Mouse (Mus musculus): ENCODE measurements at regions not wholly inside any gene's neighbourhood (a gene's known extent, or its start where the extent isn't known, plus 50 kb on each side); places are given as distances from the start of the nearest gene placed in this dataset.

GRCm38 (mm10) chr9:30766171-30766570 is 156.1 kb downstream of the Adamts15 start:
- no peaks in the 10 kb centered on the region for H3K9me3 ChIP-seq (ENCODE audit: control insufficient read depth, low read length)
- H3K4me2 ChIP-seq (replicated peaks; ENCODE audit: low read depth, low read length, severe bottlenecking): no peak overlapping the region
- 83% methylated on average over 3 of the region's 3 CpGs for WGBS
- ATAC-seq (ENCODE audit: low FRiP score, low read depth) (no peak), DNase-seq (ENCODE audit: low spot score) (no peak)
- no peak overlapping the region for H3K4me3 ChIP-seq (replicated peaks; ENCODE audit: low read length)
- H3K36me3 ChIP-seq (ENCODE audit: control insufficient read depth, insufficient read depth, low read length): no peaks in the 10 kb centered on the region
- TF ChIP-seq POLR2A (IDR thresholded peaks at IDR 0.05; ENCODE audit: borderline replicate concordance, extremely low read depth, insufficient read depth, insufficient read length): no peak
- H3K27me3 ChIP-seq (ENCODE audit: control insufficient read depth, insufficient read depth, low read length): no peaks in the 10 kb centered on the region
- no peak overlapping the region for H3K9ac ChIP-seq (ENCODE audit: low read depth, low read length, severe bottlenecking)
- peaks cover 26% of the 10 kb centered on the region for H3K4me1 ChIP-seq (ENCODE audit: control insufficient read depth, insufficient read depth, low read length)
- H3K27ac ChIP-seq (replicated peaks; ENCODE audit: low read depth, low read length): no peak overlapping the region

- 51% methylated on average over 7 of the region's 7 CpGs for WGBS
- no peak overlapping the region for H3K4me3 ChIP-seq (replicated peaks; ENCODE audit: low read length)
These were observed 157.2 kb downstream of the Adamts15 start for GRCm38 (mm10) chr9:30765017-30765569.

GRCm38 (mm10) chr9:30762913-30763312 is 159.3 kb downstream of the Adamts15 start:
- WGBS: 58% methylated on average over 1 of the region's 1 CpGs

More at GRCm38 (mm10) chr9:30765017-30765569, 157.2 kb downstream of the Adamts15 start:
- Histone ChIP-seq H3K27ac (replicated peaks; ENCODE audit: low read depth, low read length) (no peak overlapping the region), H3K4me2 (replicated peaks; ENCODE audit: low read depth, low read length, severe bottlenecking) (no peak overlapping the region), H3K27me3 (ENCODE audit: control insufficient read depth, insufficient read depth, low read length) (no peaks in the 10 kb centered on the region), H3K9ac (ENCODE audit: low read depth, low read length, severe bottlenecking) (no peak overlapping the region), H3K4me1 (ENCODE audit: control insufficient read depth, insufficient read depth, low read length) (peaks cover 18% of the 10 kb centered on the region), H3K36me3 (ENCODE audit: control insufficient read depth, insufficient read depth, low read length) (no peaks in the 10 kb centered on the region), H3K9me3 (ENCODE audit: control insufficient read depth, low read length) (no peaks in the 10 kb centered on the region)
- DNase-seq (ENCODE audit: low spot score): no peak
- ATAC-seq (ENCODE audit: low FRiP score, low read depth): no peak
- no peak for TF ChIP-seq POLR2A (IDR thresholded peaks at IDR 0.05; ENCODE audit: borderline replicate concordance, extremely low read depth, insufficient read depth, insufficient read length)

DNA sequence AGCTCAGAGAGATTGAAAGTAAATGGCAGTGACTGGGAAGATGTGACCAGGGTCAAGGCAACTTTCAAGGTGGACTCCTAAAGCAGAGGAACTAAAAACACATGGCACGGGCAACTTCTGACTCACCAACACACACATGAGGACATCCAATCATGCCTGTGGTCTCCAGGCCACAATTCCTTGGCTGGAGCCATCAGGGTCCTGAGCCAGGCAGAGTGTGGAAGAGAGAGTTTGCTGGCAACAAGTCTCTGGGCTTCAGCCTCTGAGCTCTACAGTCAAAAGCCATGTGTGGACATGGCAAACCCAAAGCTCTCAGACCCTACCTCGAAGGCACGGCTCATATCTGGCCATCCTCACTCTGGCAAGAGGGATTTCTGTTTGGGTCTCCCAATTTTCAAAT is 164.1 kb downstream of the Adamts15 start:
- WGBS: 86% methylated on average over 3 of the region's 3 CpGs
- H3K4me2 ChIP-seq (replicated peaks; ENCODE audit: low read depth, low read length, severe bottlenecking): no peak overlapping the region
- H3K4me1 ChIP-seq (ENCODE audit: control insufficient read depth, insufficient read depth, low read length): 0 out of 2 replicates have a peak, but pooled peaks cover 3% of the 10 kb centered on the region
- DNase-seq (ENCODE audit: low spot score) (no peak), ATAC-seq (ENCODE audit: low FRiP score, low read depth) (no peak)
- H3K27me3 ChIP-seq (ENCODE audit: control insufficient read depth, insufficient read depth, low read length): no peaks in the 10 kb centered on the region
- H3K9me3 ChIP-seq (ENCODE audit: control insufficient read depth, low read length): no peaks in the 10 kb centered on the region
- no peak overlapping the region for H3K4me3 ChIP-seq (replicated peaks; ENCODE audit: low read length)
- H3K36me3 ChIP-seq (ENCODE audit: control insufficient read depth, insufficient read depth, low read length): no peaks in the 10 kb centered on the region
- no peak overlapping the region for H3K9ac ChIP-seq (ENCODE audit: low read depth, low read length, severe bottlenecking)
- H3K27ac ChIP-seq (replicated peaks; ENCODE audit: low read depth, low read length): no peak overlapping the region
- TF ChIP-seq POLR2A (IDR thresholded peaks at IDR 0.05; ENCODE audit: borderline replicate concordance, extremely low read depth, insufficient read depth, insufficient read length): no peak

More at GRCm38 (mm10) chr9:30762913-30763312, 159.3 kb downstream of the Adamts15 start:
- ATAC-seq (ENCODE audit: low FRiP score, low read depth): no peak
- TF ChIP-seq POLR2A (IDR thresholded peaks at IDR 0.05; ENCODE audit: borderline replicate concordance, extremely low read depth, insufficient read depth, insufficient read length): no peak
- Histone ChIP-seq H3K9me3 (ENCODE audit: control insufficient read depth, low read length) (no peaks in the 10 kb centered on the region), H3K4me1 (ENCODE audit: control insufficient read depth, insufficient read depth, low read length) (0 out of 2 replicates have a peak, but pooled peaks cover 3% of the 10 kb centered on the region), H3K4me2 (replicated peaks; ENCODE audit: low read depth, low read length, severe bottlenecking) (no peak overlapping the region), H3K27me3 (ENCODE audit: control insufficient read depth, insufficient read depth, low read length) (no peaks in the 10 kb centered on the region), H3K36me3 (ENCODE audit: control insufficient read depth, insufficient read depth, low read length) (no peaks in the 10 kb centered on the region), H3K9ac (ENCODE audit: low read depth, low read length, severe bottlenecking) (no peak overlapping the region), H3K4me3 (replicated peaks; ENCODE audit: low read length) (no peak overlapping the region), H3K27ac (replicated peaks; ENCODE audit: low read depth, low read length) (no peak overlapping the region)
- no peak for DNase-seq (ENCODE audit: low spot score)

DNA sequence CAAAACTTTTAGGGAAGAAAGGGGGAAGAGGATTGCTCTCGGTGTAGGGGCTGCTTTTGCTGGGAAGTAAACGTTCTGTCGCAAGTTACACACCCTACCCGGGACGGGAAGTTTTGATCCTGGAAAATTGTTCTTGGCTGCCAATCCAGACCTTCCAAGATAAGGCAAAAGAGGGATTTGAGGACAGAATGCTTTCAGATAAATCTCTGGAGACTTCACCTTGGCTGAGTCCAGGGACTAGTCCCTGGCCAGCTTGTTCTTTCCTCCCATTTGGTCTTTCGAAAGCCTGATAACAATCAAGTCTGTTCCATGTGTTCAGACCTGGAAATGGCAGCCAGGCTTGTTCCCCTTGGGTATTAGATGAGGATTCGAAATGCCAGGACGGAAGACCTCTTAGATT is 164.8 kb downstream of the Adamts15 start:
- H3K9ac ChIP-seq (ENCODE audit: low read depth, low read length, severe bottlenecking): no peak overlapping the region
- no peaks in the 10 kb centered on the region for H3K9me3 ChIP-seq (ENCODE audit: control insufficient read depth, low read length)
- H3K4me1 ChIP-seq (ENCODE audit: control insufficient read depth, insufficient read depth, low read length): peaks cover 1% of the 10 kb centered on the region; the same call in 1 of the 2 replicates
- 89% methylated on average over 8 of the region's 8 CpGs for WGBS
- no peak overlapping the region for H3K27ac ChIP-seq (replicated peaks; ENCODE audit: low read depth, low read length)
- no peak overlapping the region for H3K4me2 ChIP-seq (replicated peaks; ENCODE audit: low read depth, low read length, severe bottlenecking)
- H3K4me3 ChIP-seq (replicated peaks; ENCODE audit: low read length): no peak overlapping the region
- no peaks in the 10 kb centered on the region for H3K36me3 ChIP-seq (ENCODE audit: control insufficient read depth, insufficient read depth, low read length)
- ATAC-seq (ENCODE audit: low FRiP score, low read depth) (no peak), DNase-seq (ENCODE audit: low spot score) (no peak)
- no peaks in the 10 kb centered on the region for H3K27me3 ChIP-seq (ENCODE audit: control insufficient read depth, insufficient read depth, low read length)
- no peak for TF ChIP-seq POLR2A (IDR thresholded peaks at IDR 0.05; ENCODE audit: borderline replicate concordance, extremely low read depth, insufficient read depth, insufficient read length)

Measured in limb, embryonic 14.5 days (tissue).